Mouse (Mus musculus): ENCODE measurements around the gene Setd5. TPM values are rescaled to one million over a fixed set of nuclear protein-coding genes. Genes with fewer than 3 reads are reported as not detected.

Gene Setd5
- total RNA-seq, 2 experiments from 2014 or later = 90.1 to 91.8 TPM

GRCm38 (mm10) chr6:113141389-113142094 is 64.4 kb downstream of the Setd5 start:
- DNase-seq = no peak

- no peak for DNase-seq
Observed at GRCm38 (mm10) chr6:113144764-113145163, 67.6 kb downstream of the Setd5 start.

- no peak for DNase-seq
Observed at GRCm38 (mm10) chr6:113145249-113145648, 68.1 kb downstream of the Setd5 start.

- DNase-seq = no peak
Observed at GRCm38 (mm10) chr6:113154071-113154470, 76.9 kb downstream of the Setd5 start.

GRCm38 (mm10) chr6:113154886-113155285 is 77.7 kb downstream of the Setd5 start:
- no peak for DNase-seq

GRCm38 (mm10) chr6:113156064-113156463 is 78.9 kb downstream of the Setd5 start:
- no peak for DNase-seq

GRCm38 (mm10) chr6:113160106-113160505 is 82.9 kb downstream of the Setd5 start:
- DNase-seq = no peak

- DNase-seq = no peak
Observed at GRCm38 (mm10) chr6:113161982-113162381, 84.8 kb downstream of the Setd5 start.

- no peak for DNase-seq
Observed at GRCm38 (mm10) chr6:113163513-113163912, 86.3 kb downstream of the Setd5 start.

GRCm38 (mm10) chr6:113166661-113167251 is 89.6 kb downstream of the Setd5 start:
- DNase-seq = peak; percentile 84

- no peak for DNase-seq
Observed at GRCm38 (mm10) chr6:113168316-113168975, 91.3 kb downstream of the Setd5 start.

GRCm38 (mm10) chr6:113169852-113170251 is 92.7 kb downstream of the Setd5 start:
- no peak for DNase-seq

GRCm38 (mm10) chr6:113170651-113171050 is 93.5 kb downstream of the Setd5 start:
- no peak for DNase-seq

GRCm38 (mm10) chr6:113172011-113172410 is 94.8 kb downstream of the Setd5 start:
- no peak for DNase-seq

- peak; percentile 79 for DNase-seq
Observed at GRCm38 (mm10) chr6:113172568-113172967, 95.4 kb downstream of the Setd5 start.

- no peak for DNase-seq
Observed at GRCm38 (mm10) chr6:113175469-113175868, 98.3 kb downstream of the Setd5 start.

- no peak for DNase-seq
Observed at GRCm38 (mm10) chr6:113176613-113177012, 99.4 kb downstream of the Setd5 start.

GRCm38 (mm10) chr6:113178286-113179194 is 101.4 kb downstream of the Setd5 start:
- no peak for DNase-seq

GRCm38 (mm10) chr6:113179195-113179733 is 102.1 kb downstream of the Setd5 start:
- DNase-seq = no peak

- DNase-seq = peak; percentile 59
Observed at GRCm38 (mm10) chr6:113184163-113184562, 107.0 kb downstream of the Setd5 start.

GRCm38 (mm10) chr6:113184866-113185525 is 107.8 kb downstream of the Setd5 start:
- no peak for DNase-seq
